Mouse (Mus musculus): ENCODE measurements around the gene Hspb7.

Gene Hspb7

GRCm38 (mm10) chr4:141420192-141420829 lies at the start of gene Hspb7:
TSS of gene Hspb7 (plus strand) at chr4:141420779.
- DNase-seq: no peak

- no peak for DNase-seq
Observed at GRCm38 (mm10) chr4:141372426-141372825, 48.2 kb upstream of the Hspb7 start.

- no peak for DNase-seq
Observed at GRCm38 (mm10) chr4:141379674-141380073, 40.9 kb upstream of the Hspb7 start.

DNA sequence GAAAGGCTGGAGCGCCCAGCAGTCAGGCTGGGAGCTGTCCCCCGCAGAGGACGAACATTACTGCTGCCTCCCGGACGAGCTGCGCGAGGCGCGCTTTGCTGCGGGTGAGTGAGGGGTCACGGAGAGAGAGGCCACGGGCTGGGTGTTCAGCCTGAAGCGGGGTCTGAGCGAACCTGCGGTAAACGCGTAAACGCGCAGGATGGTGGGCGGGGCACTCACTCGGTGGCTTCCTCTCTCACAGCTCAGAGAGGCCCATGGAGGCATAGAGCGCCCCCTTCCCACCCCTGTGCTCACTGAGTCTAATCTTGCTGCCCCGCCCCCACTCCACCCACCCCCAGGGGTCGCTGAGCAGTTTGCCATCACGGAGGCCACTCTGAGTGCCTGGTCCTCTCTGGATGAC lies 38.2 kb upstream of the Hspb7 start:
- DNase-seq: peak; percentile 64

DNA sequence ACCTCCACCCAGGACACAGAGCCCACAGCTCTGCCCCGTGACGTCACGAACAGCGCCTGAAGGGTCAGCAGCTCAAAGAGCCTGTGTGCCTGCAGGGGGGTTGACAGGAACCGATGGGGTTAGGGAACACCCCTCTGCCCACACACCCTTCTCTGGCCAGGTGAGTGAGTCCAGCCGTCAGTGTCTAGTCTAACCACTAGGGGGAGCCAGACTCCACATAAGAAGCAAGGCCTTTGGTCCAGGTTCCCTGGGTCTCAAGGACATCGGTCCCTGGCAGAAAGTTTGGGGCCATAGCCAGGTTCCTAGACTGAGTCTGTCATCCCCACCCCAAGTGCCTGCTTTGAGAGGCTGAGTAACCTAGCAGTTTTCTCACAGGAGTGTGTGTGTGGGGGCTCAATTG lies 35.3 kb upstream of the Hspb7 start:
- peak; percentile 55 for DNase-seq

DNA sequence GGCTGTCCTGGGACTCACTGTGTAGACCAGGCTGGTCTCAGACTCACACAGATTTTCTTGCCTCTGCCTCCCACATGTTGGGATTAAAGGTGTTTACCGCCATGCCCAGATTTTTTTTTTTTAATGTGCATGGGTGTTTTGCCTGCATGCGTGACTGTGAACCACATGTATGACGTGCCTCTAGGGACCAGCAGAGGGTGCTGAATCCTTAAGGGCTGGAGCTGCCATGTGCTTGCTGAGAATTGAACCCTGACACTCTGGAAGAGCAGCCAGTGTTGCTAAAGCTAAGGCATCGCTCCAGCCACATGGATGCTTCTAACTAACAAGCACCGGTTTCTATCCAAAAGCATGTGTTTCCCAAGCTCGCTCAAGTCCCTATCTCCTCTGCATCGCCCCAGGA lies 34.4 kb upstream of the Hspb7 start:
- no peak for DNase-seq

DNA sequence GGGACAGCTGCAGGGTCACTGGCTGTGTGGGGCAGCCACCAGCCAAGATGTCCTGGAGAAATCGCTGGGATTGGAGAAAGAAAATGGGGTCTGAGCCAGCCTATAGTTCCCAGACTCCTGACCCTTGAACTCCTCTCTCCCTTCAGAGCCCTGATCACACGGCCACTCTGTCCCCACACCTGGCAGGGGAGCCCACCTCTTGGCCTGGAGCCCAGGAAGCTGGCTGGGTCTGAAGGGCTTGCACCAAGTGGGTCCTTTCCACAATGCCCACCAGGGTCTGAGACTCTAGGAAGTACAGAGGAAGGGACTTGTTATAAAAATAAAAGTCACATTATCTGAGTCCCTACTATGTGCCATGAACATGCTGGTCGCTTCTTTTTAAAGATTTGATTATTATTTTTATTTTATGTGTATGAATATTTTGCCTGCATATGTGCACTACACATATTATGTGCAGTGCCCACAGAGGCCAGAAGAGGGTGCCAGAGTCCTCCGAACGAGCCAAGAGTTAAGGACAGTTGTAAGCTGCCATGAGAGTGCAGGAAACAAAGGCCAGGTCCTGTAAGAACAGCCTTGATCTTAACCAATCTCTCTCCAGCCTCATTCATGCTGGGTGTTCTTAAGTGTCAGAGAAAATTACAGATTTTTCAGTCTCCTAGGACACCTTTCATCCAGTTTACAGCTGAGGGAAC lies 33.3 kb upstream of the Hspb7 start:
- peak; percentile 77 for DNase-seq

DNA sequence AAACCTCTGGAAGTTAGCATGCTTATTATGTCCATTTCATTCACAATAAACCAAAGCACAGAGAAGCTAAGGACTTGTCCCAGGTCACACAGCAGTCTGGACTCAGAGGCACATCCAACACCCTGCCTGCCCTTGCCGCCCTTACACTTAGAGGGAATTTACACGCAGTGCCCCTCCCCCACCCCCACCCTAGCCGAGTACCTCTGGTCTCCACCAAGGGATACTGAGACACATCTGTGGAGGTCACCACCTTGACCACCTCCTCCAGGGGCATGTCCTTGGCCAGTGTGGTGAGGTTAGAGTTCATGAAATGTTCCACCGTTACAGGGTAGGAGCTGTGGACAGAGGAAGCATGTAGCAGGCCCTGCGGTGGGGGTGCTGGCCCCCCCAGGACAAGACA lies 32.6 kb upstream of the Hspb7 start:
- no peak for DNase-seq

GRCm38 (mm10) chr4:141389366-141390150 lies 31.0 kb upstream of the Hspb7 start:
- no peak for DNase-seq

GRCm38 (mm10) chr4:141391293-141391692 lies 29.3 kb upstream of the Hspb7 start:
- DNase-seq: no peak

- peak; percentile 23 for DNase-seq
Observed at GRCm38 (mm10) chr4:141394751-141395150, 25.8 kb upstream of the Hspb7 start.

- no peak for DNase-seq
Observed at GRCm38 (mm10) chr4:141397861-141398260, 22.7 kb upstream of the Hspb7 start.

- no peak for DNase-seq
Observed at GRCm38 (mm10) chr4:141398545-141398944, 22.0 kb upstream of the Hspb7 start, which contains the start of gene Clcnka. TSS of gene Clcnka (minus strand) at chr4:141398724.

DNA sequence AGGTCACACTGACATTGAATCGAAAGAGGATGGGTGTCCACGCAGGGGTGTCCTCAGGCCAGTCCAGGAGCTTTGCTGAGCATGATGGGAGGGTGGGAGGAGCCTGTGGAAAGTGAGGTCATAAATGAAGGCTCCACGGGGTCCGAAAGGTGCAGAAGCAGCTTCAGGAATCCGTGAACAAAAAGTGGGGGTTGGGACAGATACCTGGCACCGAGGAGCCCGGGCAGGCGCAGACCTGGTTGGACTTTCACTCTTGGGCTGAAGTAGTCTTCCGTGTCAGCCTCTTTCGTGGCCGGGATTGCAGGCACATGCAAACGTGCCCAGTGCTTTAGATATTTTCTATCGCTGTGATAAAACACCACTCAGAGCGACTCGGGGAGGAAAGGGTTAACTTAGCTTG lies 20.4 kb upstream of the Hspb7 start:
- no peak for DNase-seq

- DNase-seq: peak; percentile 89
Observed at GRCm38 (mm10) chr4:141404518-141405313, 15.9 kb upstream of the Hspb7 start.

- DNase-seq: no peak
Observed at GRCm38 (mm10) chr4:141405314-141405622, 15.3 kb upstream of the Hspb7 start.

GRCm38 (mm10) chr4:141406516-141407299 lies 13.9 kb upstream of the Hspb7 start:
- DNase-seq: peak; percentile 59

DNA sequence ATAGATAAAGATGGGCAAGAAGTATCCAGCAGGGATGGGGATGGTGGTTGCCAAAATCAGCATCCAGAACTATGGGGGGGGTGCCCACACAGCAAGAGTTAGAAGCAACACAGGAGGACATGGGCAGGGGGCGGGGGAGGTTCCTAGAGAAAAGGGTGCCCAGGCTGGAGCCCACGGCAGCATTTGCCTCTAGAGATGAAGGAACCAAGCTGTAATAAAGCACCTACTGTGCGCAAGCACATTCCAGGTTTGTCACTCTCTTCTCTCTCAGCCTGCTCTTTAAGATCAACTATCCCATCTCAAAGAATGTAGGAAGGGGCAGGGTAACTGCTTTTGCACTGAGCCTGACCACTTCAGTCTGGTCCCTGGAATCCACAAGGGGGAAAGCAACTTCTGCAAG lies 12.0 kb upstream of the Hspb7 start:
- DNase-seq: no peak

DNA sequence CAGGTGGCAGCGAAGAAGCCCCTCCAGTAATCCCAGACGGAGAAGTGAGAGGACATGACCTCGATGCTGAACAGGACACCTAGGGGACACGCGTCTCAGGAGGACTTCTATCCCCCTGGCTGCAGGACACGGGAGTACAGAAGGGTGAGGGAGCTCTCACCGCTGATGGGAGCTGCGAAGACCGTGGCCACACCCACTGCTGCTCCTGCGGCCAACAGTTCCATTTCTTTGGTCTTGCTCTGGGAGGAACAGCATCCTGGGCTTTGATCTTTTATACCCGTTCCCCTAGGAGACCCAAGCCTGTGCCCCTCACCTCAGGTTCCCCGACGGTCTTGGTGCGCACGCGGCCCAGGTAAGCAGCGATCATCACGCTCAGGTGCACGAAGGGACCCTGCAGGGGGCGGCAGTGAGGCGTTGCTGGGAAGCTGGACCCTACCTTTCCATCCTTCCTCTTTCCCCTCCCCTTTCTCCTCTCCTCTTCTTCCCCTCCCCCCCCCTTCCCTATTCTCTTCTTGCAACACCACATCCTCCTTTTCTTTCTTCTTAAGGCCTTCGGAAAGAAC lies 9.1 kb upstream of the Hspb7 start:
- DNase-seq: no peak

- no peak for DNase-seq
Observed at GRCm38 (mm10) chr4:141415924-141416323, 4.7 kb upstream of the Hspb7 start, which contains the start of gene Clcnkb. TSS of gene Clcnkb (minus strand) at chr4:141416014.

GRCm38 (mm10) chr4:141419398-141420191 lies 984 bp upstream of the Hspb7 start:
- DNase-seq: no peak

All from thymus, postnatal 14 days (tissue).